Mouse (Mus musculus) cerebellum, adult 9-11 months (tissue): ENCODE measurements around the gene Aaed1.

ENCODE experiments used
- DNase-seq: peaks from one replicate; pipeline ENCODE4 v3.0.0; 2022

Aaed1 gene

GRCm38 (mm10) chr13:64312024-64312915 lies at the start of gene Aaed1:
Gene Aaed1, minus strand, starts transcription at chr13:64312710.
- peak; percentile 92 for DNase-seq

GRCm38 (mm10) chr13:64362139-64362538 lies 49.6 kb upstream of the Aaed1 start:
- DNase-seq: no peak

GRCm38 (mm10) chr13:64361020-64361419 lies 48.5 kb upstream of the Aaed1 start:
- no peak for DNase-seq

- DNase-seq: peak; percentile 94
These were observed 47.2 kb upstream of the Aaed1 start for GRCm38 (mm10) chr13:64359702-64360101.

GRCm38 (mm10) chr13:64358476-64358875 lies 46.0 kb upstream of the Aaed1 start:
- no peak for DNase-seq

GRCm38 (mm10) chr13:64357389-64357788 lies 44.9 kb upstream of the Aaed1 start:
- DNase-seq: no peak

GRCm38 (mm10) chr13:64349474-64349873 lies 37.0 kb upstream of the Aaed1 start:
- DNase-seq: no peak

GRCm38 (mm10) chr13:64344082-64344501 lies 31.6 kb upstream of the Aaed1 start:
- DNase-seq: peak; percentile 70

GRCm38 (mm10) chr13:64343598-64343997 lies 31.1 kb upstream of the Aaed1 start:
- DNase-seq: peak; percentile 55

GRCm38 (mm10) chr13:64335546-64336132 lies 23.1 kb upstream of the Aaed1 start:
- no peak for DNase-seq

- DNase-seq: no peak
These were observed 20.6 kb upstream of the Aaed1 start for GRCm38 (mm10) chr13:64333102-64333501.

- no peak for DNase-seq
These were observed 19.8 kb upstream of the Aaed1 start for GRCm38 (mm10) chr13:64332321-64332720.

- DNase-seq: no peak
These were observed 10.2 kb upstream of the Aaed1 start for GRCm38 (mm10) chr13:64322561-64323281.

- no peak for DNase-seq
These were observed 7.8 kb upstream of the Aaed1 start for GRCm38 (mm10) chr13:64320334-64320733.

GRCm38 (mm10) chr13:64319782-64320181 lies 7.3 kb upstream of the Aaed1 start:
- no peak for DNase-seq

- DNase-seq: no peak
These were observed 5.8 kb upstream of the Aaed1 start for GRCm38 (mm10) chr13:64318355-64318754.

GRCm38 (mm10) chr13:64315483-64316050 lies 3.1 kb upstream of the Aaed1 start:
- no peak for DNase-seq

GRCm38 (mm10) chr13:64314041-64314440 lies 1.5 kb upstream of the Aaed1 start:
- no peak for DNase-seq

- DNase-seq: no peak
These were observed 393 bp upstream of the Aaed1 start for GRCm38 (mm10) chr13:64312916-64313289.

GRCm38 (mm10) chr13:64311266-64311665 lies 1.2 kb downstream of the Aaed1 start:
- DNase-seq: peak; percentile 18

- no peak for DNase-seq
These were observed 1.9 kb downstream of the Aaed1 start for GRCm38 (mm10) chr13:64310585-64310984.

GRCm38 (mm10) chr13:64309842-64310241 lies 2.7 kb downstream of the Aaed1 start:
- peak; percentile 30 for DNase-seq

GRCm38 (mm10) chr13:64309036-64309435 lies 3.5 kb downstream of the Aaed1 start:
- DNase-seq: no peak
